Mouse (Mus musculus): ENCODE measurements around the gene Omt2a. TPM values are rescaled to one million over a fixed set of nuclear protein-coding genes. Genes with fewer than 3 reads are reported as not detected.
"Not testable (repeated sequence)": the region's sequence is repeated elsewhere in the genome, so short reads cannot be mapped to it uniquely, and the experiment has no call there.

The Omt2a gene
- total RNA-seq (2021) = not detected
- long read RNA-seq, experiment 1 = 0 reads
- long read RNA-seq, experiment 2 = 0 reads

GRCm38 (mm10) chr9:78314696-78315095 is at the start of gene Omt2a:
Gene Omt2a, minus strand, starts transcription at chr9:78314796.
- no peak for DNase-seq
- intact Hi-C loops (cut with DNase I; ENCODE audit: low total_unique reads) = no loop called here

- intact Hi-C loops (cut with DNase I; ENCODE audit: low total_unique reads) = no loop called here
Observed at GRCm38 (mm10) chr9:78363374-78363773, 48.8 kb upstream of the Omt2a start.

GRCm38 (mm10) chr9:78360484-78360872 is 45.9 kb upstream of the Omt2a start:
- intact Hi-C loops (cut with DNase I; ENCODE audit: low total_unique reads) = no loop called here
- no peak for DNase-seq

More at GRCm38 (mm10) chr9:78363374-78363773, 48.8 kb upstream of the Omt2a start:
- no peak for DNase-seq

DNA sequence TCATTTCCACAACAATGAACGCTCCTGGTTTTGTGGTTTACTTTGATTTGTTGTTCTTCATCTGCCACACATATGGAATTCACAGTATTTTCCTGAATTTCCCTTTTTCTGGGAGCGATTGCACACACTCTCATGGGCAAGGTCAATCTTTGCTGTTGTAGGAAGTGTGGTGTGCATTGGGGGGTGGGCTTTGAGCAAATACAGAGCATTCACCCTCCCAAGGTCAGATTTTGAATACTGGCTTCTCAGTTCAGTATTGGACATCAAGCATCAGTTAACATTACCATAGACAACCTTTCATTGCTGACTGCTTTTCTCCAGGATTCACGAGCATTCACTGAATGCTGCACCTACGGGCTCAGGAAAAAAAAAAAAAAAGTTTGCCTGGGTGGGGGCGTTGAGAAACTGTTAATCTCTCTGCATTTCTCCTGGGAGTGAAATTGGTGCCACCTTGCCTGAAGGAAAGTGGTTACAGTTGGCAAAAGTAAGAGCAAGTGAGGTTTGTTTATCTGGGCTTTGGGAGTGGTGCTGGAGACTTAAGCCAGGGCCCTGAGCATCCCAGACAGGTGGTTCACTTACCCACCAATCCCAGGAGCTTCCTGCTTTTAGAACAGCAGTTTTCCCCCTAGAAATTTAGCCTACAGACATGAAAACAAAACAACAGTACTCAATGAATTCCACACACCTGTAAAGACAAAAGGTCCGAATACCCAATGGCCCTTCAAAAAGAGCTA is 45.3 kb upstream of the Omt2a start:
- intact Hi-C loops (cut with DNase I; ENCODE audit: low total_unique reads) = no loop called here
- DNase-seq = no peak

DNA sequence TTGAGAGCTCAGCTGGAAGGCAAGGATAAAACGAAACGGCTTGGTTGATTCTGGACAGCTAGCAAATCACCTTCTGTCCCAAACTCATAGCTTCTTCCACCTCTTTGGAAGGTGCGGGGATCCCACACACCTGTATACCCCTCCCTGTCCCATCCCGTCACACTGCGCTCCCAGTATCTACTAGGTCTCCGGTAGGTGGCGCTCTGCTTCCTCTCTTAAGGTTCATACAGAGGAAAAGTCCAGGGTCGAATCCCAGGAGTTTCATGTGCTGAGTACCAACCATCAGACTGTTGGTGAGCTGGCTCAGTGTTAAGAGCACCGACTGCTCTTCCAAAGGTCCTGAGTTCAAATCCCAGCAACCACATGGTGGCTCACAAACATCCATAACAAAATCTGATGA is 43.5 kb upstream of the Omt2a start:
- intact Hi-C loops (cut with DNase I; ENCODE audit: low total_unique reads) = no loop called here
- peak; percentile 58 for DNase-seq

DNA sequence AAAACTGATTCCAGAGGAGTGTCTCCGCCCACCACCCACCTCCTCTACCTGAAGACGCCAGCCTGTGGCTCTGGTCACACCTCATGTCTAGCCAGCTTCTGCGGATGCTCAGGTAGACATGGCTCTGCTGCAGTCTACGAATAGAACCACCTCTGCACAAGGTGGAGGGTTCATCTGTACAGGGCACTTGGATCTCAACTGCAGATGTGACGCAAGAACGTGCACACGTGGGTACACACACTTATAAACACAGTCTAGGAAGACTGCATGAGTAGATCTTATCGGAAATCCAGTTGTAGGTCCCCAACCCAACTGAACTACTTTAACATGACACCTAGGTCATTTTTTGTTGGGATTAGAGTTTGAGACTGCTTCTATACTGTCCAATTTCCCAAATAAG is 41.0 kb upstream of the Omt2a start, which contains the start of gene Gsta2:
TSS of gene Gsta2 (minus strand) at position 178 of the 400 bp plus-strand sequence.
- intact Hi-C loops (cut with DNase I; ENCODE audit: low total_unique reads) = no loop called here

DNA sequence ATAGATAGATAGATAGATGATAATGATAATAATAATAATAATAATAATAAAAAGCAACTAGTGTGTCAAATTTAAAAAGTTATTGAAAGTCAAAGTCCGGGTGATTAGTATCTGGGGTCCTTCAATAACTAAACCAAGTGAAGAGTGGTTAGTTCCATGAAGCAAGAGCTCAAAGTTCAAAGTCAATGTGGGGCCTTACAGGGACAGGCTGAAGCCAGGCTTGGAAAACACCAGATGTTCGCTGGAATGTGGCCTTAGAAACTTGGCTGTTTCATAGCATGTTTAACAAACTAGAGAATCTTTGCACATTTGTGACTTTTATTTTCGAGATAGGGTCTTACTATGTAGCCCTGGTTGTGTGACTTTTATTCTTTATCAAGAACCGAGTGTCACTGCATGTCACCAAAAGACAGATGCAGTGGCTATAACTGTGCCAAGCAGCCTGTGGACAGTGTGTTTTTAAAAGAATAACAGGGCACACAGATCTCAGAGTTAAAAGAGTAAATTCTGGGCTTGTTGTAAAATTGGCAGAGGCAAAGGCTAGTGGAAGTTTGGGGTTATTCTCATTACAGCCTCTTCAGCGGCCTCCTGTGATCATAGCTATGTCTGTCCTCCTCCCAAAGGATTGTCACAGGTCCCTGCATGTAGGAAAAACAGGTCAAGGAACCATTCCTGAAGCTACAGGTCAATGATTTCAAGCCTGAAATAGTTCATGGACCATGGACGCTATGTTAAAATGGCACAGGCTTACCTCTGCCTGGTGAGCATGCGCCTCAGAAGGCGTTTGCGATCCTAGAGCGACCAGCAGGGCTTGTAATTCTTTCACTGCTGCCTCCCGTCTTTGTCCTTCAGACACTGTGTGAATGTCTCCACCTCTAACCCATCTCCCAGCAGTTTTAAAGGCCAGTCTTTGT is 40.3 kb upstream of the Omt2a start:
- DNase-seq = no peak

More for the DNA sequence above, 41.0 kb upstream of the Omt2a start, which contains the start of gene Gsta2:
- DNase-seq = no peak

DNA sequence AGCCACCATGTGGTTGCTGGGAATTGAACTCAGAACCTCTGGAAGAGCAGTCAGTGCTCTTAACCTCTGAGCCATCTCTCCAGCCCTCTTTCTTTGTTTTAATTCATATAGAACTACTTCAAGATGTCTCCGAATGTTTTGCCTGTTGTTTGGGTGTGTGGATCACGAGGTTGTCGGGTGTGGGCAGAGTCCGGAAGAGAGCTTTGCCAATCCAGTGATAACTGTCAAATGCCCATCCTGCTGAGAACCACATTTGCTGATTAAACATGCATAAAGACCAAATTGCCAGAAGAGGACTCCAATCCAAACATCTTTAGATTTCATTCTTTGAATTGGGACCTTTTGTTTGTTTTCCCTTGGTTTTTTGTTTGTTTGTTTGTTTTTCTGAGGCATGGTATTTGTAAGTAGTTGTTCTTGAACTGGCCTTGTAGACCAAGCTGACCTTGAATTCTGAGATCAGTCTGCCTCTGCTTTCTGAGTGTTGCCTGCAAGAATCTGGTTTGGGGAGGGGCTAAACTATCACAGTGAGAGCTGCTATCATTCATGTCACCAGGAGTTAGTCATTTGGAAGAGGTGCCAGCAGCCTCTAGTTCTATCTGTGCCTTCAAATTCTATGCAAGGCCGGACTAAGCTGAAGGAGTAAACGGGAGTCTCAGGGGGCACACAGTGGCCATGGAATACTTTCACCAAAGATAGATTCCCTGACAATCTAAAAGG is 37.1 kb upstream of the Omt2a start:
- intact Hi-C loops (cut with DNase I; ENCODE audit: low total_unique reads) = no loop called here
- DNase-seq = no peak

More for the DNA sequence above, 40.3 kb upstream of the Omt2a start:
- intact Hi-C loops (cut with DNase I; ENCODE audit: low total_unique reads) = no loop called here

GRCm38 (mm10) chr9:78350007-78350406 is 35.4 kb upstream of the Omt2a start:
- DNase-seq; intact Hi-C loops (cut with DNase I; ENCODE audit: low total_unique reads): not testable (repeated sequence)

DNA sequence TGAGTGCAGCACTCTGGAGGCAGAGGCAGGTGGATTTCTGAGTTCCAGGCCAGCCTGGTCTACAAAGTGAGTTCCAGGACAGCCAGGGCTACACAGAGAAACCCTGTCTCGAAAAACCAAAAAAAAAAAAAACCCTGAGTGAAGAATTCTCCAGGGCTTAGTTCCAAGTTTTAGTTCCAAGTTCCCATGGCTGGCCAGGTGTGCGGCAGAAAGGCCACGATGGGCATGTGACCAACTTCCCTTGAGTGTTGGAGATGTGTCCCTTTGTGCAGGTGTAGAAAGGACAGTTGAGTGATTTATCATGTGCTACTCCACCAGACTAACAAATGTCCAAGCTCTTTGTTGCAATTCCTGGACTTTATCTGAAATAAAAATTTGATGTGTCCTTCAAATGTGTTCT is 34.5 kb upstream of the Omt2a start:
- DNase-seq; intact Hi-C loops (cut with DNase I; ENCODE audit: low total_unique reads): not testable (repeated sequence)

- DNase-seq; intact Hi-C loops (cut with DNase I; ENCODE audit: low total_unique reads): not testable (repeated sequence)
Observed at GRCm38 (mm10) chr9:78348206-78349004, 33.8 kb upstream of the Omt2a start.

GRCm38 (mm10) chr9:78347004-78347403 is 32.4 kb upstream of the Omt2a start:
- intact Hi-C loops (cut with DNase I; ENCODE audit: low total_unique reads) = no loop called here
- DNase-seq = no peak

DNA sequence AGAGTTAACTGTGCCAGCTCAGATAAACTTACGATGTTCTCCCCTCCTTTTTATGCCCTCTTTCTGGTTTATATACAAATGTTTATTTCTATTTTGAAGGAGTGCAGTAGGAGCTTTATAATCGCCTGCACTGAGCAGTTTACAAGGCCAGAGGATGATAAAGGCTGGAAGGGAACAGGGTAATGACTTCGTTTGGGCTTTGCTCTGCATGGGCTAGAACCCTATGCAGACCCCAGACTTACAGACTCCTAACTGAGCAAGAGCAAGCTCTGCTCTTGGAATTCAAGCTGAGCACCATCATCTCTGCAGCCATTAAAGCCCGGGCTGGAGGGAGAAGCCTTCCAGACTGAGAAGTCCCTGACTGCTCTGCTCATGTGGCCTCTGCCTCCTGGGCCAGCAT is 30.6 kb upstream of the Omt2a start:
- intact Hi-C loops (cut with DNase I; ENCODE audit: low total_unique reads); DNase-seq: not testable (repeated sequence)

DNA sequence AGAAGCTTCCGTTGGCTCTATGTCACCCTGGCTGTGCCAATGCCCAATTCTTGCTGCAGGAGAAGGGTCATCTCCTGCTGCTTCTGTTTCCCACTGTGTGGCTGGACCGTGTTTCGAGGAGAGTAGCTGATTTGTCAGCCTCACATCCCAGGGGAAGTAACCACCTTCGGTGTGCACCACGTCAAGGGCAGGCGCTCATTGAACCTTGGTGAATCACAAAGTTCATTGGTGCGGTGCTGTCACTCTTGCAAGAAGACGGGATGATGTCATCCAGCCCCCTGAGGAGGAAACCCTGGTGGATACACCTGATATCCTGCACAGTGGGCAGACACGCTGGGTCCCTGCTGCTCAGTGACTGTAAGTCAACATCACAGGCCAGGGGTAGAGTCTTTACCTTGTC is 28.5 kb upstream of the Omt2a start:
- DNase-seq; intact Hi-C loops (cut with DNase I; ENCODE audit: low total_unique reads): not testable (repeated sequence)

GRCm38 (mm10) chr9:78342494-78342893 is 27.9 kb upstream of the Omt2a start:
- DNase-seq; intact Hi-C loops (cut with DNase I; ENCODE audit: low total_unique reads): not testable (repeated sequence)

DNA sequence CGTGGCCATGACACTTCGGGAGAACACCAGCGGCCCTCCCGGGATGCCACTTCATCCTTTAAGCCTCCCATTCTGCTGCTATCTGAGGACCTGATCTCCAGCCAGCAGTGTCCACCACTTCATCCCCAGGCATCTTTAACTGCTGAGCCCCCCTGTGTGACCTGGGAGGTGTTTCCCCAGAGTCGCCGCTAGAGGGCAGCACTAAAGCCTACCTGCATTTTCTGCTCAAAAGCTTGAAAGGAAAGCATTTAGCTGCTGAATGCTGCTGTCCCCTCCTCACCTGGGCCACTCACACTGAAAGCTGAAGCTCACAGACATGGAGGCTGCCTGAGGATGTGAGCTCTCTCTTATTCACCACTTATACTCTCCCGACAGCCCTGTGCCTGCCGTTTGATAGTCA is 25.7 kb upstream of the Omt2a start:
- intact Hi-C loops (cut with DNase I; ENCODE audit: low total_unique reads) = not testable (repeated sequence)
- DNase-seq = peak; percentile 17

- DNase-seq; intact Hi-C loops (cut with DNase I; ENCODE audit: low total_unique reads): not testable (repeated sequence)
Observed at GRCm38 (mm10) chr9:78337050-78337449, 22.5 kb upstream of the Omt2a start.

DNA sequence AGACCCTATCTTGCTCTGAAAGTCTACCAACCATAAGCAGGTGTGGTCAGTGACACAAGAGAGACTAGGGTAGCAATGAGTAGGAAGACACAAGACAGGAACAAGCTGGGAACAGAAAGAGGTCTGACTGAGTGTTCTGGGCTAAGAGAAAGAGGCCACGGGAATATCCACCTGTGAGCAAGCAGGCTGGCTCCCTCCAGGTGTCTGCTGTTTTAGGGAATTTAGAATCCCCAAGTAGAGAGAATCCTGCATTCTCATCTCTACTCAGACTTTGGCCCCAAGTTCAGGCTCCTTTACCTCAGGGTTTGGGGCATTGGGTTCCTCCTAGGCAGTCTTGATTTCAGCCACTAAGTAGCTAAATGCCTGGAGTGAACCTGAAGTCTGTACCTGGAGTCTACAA is 12.7 kb upstream of the Omt2a start, which contains the start of gene Omt2b:
TSS of gene Omt2b (plus strand) at position 301 of the 400 bp plus-strand sequence.
- intact Hi-C loops (cut with DNase I; ENCODE audit: low total_unique reads); DNase-seq: not testable (repeated sequence)

DNA sequence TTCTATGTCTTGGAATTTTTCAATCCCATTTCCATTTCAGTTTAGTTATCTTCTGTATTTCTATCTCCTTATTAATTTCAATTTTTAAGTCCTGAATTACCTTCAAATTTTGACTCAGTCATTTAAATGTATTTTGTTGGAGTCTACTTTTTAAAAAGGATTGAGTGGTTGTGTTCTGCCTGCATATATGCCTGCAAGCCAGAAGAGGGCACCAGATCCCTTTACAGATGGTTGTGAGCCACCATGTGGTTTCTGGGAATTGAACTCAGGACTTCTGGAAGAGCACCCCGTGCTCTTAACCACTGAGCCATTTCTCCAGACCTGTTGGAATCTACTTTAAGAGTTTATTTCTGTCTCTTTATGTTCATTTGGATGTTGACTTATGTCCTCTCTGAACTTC is 4.9 kb upstream of the Omt2a start:
- intact Hi-C loops (cut with DNase I; ENCODE audit: low total_unique reads) = no loop called here
- DNase-seq = no peak
